Mouse (Mus musculus): ENCODE results near the gene Fam160b1.

GRCm38 (mm10) chr19:57425296-57425695 is 64.8 kb downstream of the Fam160b1 start:
- TF ChIP-seq CTCF (IDR thresholded peaks at IDR 0.05; ENCODE audit: insufficient read depth, low read depth, low read length), result no peak
- TF ChIP-seq POLR2A (IDR thresholded peaks at IDR 0.05; ENCODE audit: insufficient read depth, low read depth, low read length), result no peak
